Mouse (Mus musculus) splenic B cell, adult 2 months (primary cell): ENCODE results near the gene Gnao1.
A peak's percentile ranks its signal among the peaks of the same experiment; 100 is the strongest.

Experiments
- DNase-seq: peaks from one replicate; pipeline ENCODE4 v3.0.0-alpha.2; 2011; ENCODE audit warnings: low read depth, low spot score
- H3K27me3 ChIP-seq: 2 replicates; pipeline ENCODE4 v1.6.1; 2012; ENCODE audit warnings: mild to moderate bottlenecking, low read length, moderate library complexity, mixed read lengths; ENCODE audit not compliant: control insufficient read depth, poor library complexity, insufficient read depth, severe bottlenecking
- H3K36me3 ChIP-seq: 2 replicates; pipeline ENCODE4 v1.6.1; 2012; ENCODE audit warnings: mild to moderate bottlenecking, low read length, moderate library complexity, mixed read lengths; ENCODE audit not compliant: control insufficient read depth, poor library complexity, insufficient read depth, severe bottlenecking

Gnao1 gene

GRCm38 (mm10) chr8:94011076-94012012 lies 201.6 kb downstream of the Gnao1 start:
- Histone ChIP-seq H3K27me3 (no peaks in the 10 kb centered on the region), H3K36me3 (no peaks in the 10 kb centered on the region)
- peak; percentile 30 for DNase-seq

- DNase-seq, result peak; percentile 83
- Histone ChIP-seq H3K27me3 (no peaks in the 10 kb centered on the region), H3K36me3 (no peaks in the 10 kb centered on the region)
These were observed 202.5 kb downstream of the Gnao1 start, which contains the start of gene Amfr for GRCm38 (mm10) chr8:94012013-94012951. Amfr (minus strand) TSS chr8:94012842.

- DNase-seq, result no peak
These were observed 203.4 kb downstream of the Gnao1 start for GRCm38 (mm10) chr8:94013026-94013612.

More at GRCm38 (mm10) chr8:94013026-94013612, 203.4 kb downstream of the Gnao1 start:
- Histone ChIP-seq H3K27me3 (no peaks in the 10 kb centered on the region), H3K36me3 (no peaks in the 10 kb centered on the region)
